ENCODE assay signal across 11 mouse cellular contexts in genomic region chr19:40426103-40426960, GRCm38 (mm10).
DNase-seq lines count a peak whose midpoint lies in the region; ATAC-seq and TF ChIP-seq lines count a peak whose summit lies in the region.
"Had no signal": no experiment of that assay in that cellular context is flagged by ENCODE, and none has a peak within 500 bp of the region (broad histone marks: within the 10 kb centered on the region; RNA-seq: fewer than 3 reads in every experiment).

No protein-coding gene starts in this region.

- no peak overlapping the region for H3K4me2 ChIP-seq in intestine, embryonic 15.5 days (replicated peaks)
- no peak overlapping the region for H3K4me2 ChIP-seq in intestine, embryonic 16.5 days (ENCODE audit: low read depth, low read length)
- H3K4me2 ChIP-seq in limb, embryonic 13.5 days (replicated peaks): no peak overlapping the region; the same call in 1 of the 2 replicates

- peaks cover 9% of the 10 kb centered on the region; the same call in 1 of the 2 replicates for H3K4me1 ChIP-seq in intestine, embryonic 15.5 days (replicated peaks)
- peaks cover 7% of the 10 kb centered on the region; the same call in 1 of the 2 replicates for H3K4me1 ChIP-seq in intestine, embryonic 16.5 days (ENCODE audit: control insufficient read depth, insufficient read depth, low read length)
- peaks cover 33% of the 10 kb centered on the region for H3K4me1 ChIP-seq in forebrain, embryonic 10.5 days
- peaks cover 37% of the 10 kb centered on the region for H3K4me1 ChIP-seq in limb, embryonic 13.5 days

- no peak for TF ChIP-seq CTCF in brain, embryonic 14.5 days (IDR thresholded peaks at IDR 0.05; ENCODE audit: borderline replicate concordance, extremely low read depth, insufficient read depth, insufficient read length)

- peak; percentile 89 for DNase-seq in brain, embryonic 14.5 days (ENCODE audit: low read depth)
- no peak for DNase-seq in forebrain, embryonic 10.5 days (ENCODE audit: extremely low spot score, low spot score)
- no peak for DNase-seq in thymus, adult 18-20 months
- no peak for DNase-seq in cerebellum, adult 11 months
- no peak for DNase-seq in kidney, postnatal 25 days

- no peak overlapping the region for H3K27ac ChIP-seq in intestine, embryonic 15.5 days
- no peak overlapping the region for H3K27ac ChIP-seq in intestine, embryonic 16.5 days (ENCODE audit: low read length)
- H3K27ac ChIP-seq in forebrain, embryonic 10.5 days: peak overlapping the region; percentile 51; the same call in 1 of the 2 replicates
- H3K27ac ChIP-seq in limb, embryonic 13.5 days: peak overlapping the region; percentile 86
- H3K27ac ChIP-seq: kidney, postnatal 0 days; liver, embryonic 14.5 days had no signal

- H3K9me3 ChIP-seq in intestine, embryonic 15.5 days: no peaks in the 10 kb centered on the region
- H3K9me3 ChIP-seq in intestine, embryonic 16.5 days (ENCODE audit: control insufficient read depth, low read length): no peaks in the 10 kb centered on the region
- no peaks in the 10 kb centered on the region for H3K9me3 ChIP-seq in forebrain, embryonic 10.5 days
- no peaks in the 10 kb centered on the region for H3K9me3 ChIP-seq in limb, embryonic 13.5 days

- 87% methylated on average over 16 of the region's 16 CpGs for WGBS in intestine, embryonic 15.5 days
- 86% methylated on average over 16 of the region's 16 CpGs for WGBS in intestine, embryonic 16.5 days
- WGBS in forebrain, embryonic 10.5 days: 88% methylated on average over 16 of the region's 16 CpGs
- WGBS in limb, embryonic 13.5 days: 66% methylated on average over 16 of the region's 16 CpGs

- no peak overlapping the region for H3K4me3 ChIP-seq in intestine, embryonic 15.5 days (replicated peaks)
- no peak overlapping the region for H3K4me3 ChIP-seq in intestine, embryonic 16.5 days (ENCODE audit: low read length)
- no peak overlapping the region for H3K4me3 ChIP-seq in forebrain, embryonic 10.5 days
- H3K4me3 ChIP-seq in limb, embryonic 13.5 days: no peak overlapping the region
- H3K4me3 ChIP-seq: erythroblast, embryonic 14.5 days had no signal

- no peak overlapping the region for H3K9ac ChIP-seq in intestine, embryonic 15.5 days
- H3K9ac ChIP-seq in intestine, embryonic 16.5 days (ENCODE audit: low read depth, low read length): no peak overlapping the region
- H3K9ac ChIP-seq in limb, embryonic 13.5 days: no peak overlapping the region
- H3K9ac ChIP-seq: liver, embryonic 14.5 days had no signal

- 0 out of 2 replicates have a peak, but pooled peaks have one; percentile 47 for ATAC-seq in intestine, embryonic 15.5 days
- ATAC-seq in intestine, embryonic 16.5 days: no peak
- peak; percentile 80 for ATAC-seq in limb, embryonic 13.5 days (ENCODE audit: low FRiP score, low read depth)

- no peaks in the 10 kb centered on the region for H3K27me3 ChIP-seq in intestine, embryonic 15.5 days (replicated peaks)
- no peaks in the 10 kb centered on the region for H3K27me3 ChIP-seq in intestine, embryonic 16.5 days (replicated peaks; ENCODE audit: control insufficient read depth, insufficient read depth, low read length)
- H3K27me3 ChIP-seq in forebrain, embryonic 10.5 days (ENCODE audit: poor library complexity, severe bottlenecking): no peaks in the 10 kb centered on the region
- H3K27me3 ChIP-seq in limb, embryonic 13.5 days: no peaks in the 10 kb centered on the region

- H3K36me3 ChIP-seq in intestine, embryonic 15.5 days: no peaks in the 10 kb centered on the region
- H3K36me3 ChIP-seq in intestine, embryonic 16.5 days (ENCODE audit: control insufficient read depth, insufficient read depth, low read length): no peaks in the 10 kb centered on the region
- H3K36me3 ChIP-seq in forebrain, embryonic 10.5 days (replicated peaks): no peaks in the 10 kb centered on the region
- 0 out of 2 replicates have a peak, but pooled peaks cover 4% of the 10 kb centered on the region for H3K36me3 ChIP-seq in limb, embryonic 13.5 days

- TF ChIP-seq POLR2A in brain, embryonic 14.5 days (IDR thresholded peaks at IDR 0.05; ENCODE audit: borderline replicate concordance, extremely low read depth, insufficient read depth, insufficient read length, poor library complexity, severe bottlenecking): no peak

Comparison
In these comparisons a context has a peak if more than half of its experiments do, and no peak if none do; other contexts are left out.
1. H3K27ac ChIP-seq: peak in forebrain, embryonic 10.5 days (single experiment) and limb, embryonic 13.5 days (single experiment); none in intestine, embryonic 15.5 days (single experiment) and intestine, embryonic 16.5 days (single experiment).